Mouse (Mus musculus): ENCODE data around the gene Ubr2.

The Ubr2 gene

GRCm38 (mm10) chr17:47005741-47006405, 4.5 kb downstream of the Ubr2 start:
- peak; percentile 6 for DNase-seq (ENCODE audit: low read depth, low spot score)

GRCm38 (mm10) chr17:47003305-47003704, 7.1 kb downstream of the Ubr2 start:
- DNase-seq (ENCODE audit: low read depth, low spot score): peak; percentile 10

- DNase-seq (ENCODE audit: low read depth, low spot score): no peak
These were observed 8.0 kb downstream of the Ubr2 start for GRCm38 (mm10) chr17:47002401-47002800.

- DNase-seq (ENCODE audit: low read depth, low spot score): no peak
These were observed 11.5 kb downstream of the Ubr2 start for GRCm38 (mm10) chr17:46998840-46999239.

GRCm38 (mm10) chr17:46996484-46996883, 13.9 kb downstream of the Ubr2 start:
- DNase-seq (ENCODE audit: low read depth, low spot score): no peak

GRCm38 (mm10) chr17:46995621-46996020, 14.7 kb downstream of the Ubr2 start:
- DNase-seq (ENCODE audit: low read depth, low spot score): peak; percentile 10

GRCm38 (mm10) chr17:46994641-46995398, 15.5 kb downstream of the Ubr2 start:
- DNase-seq (ENCODE audit: low read depth, low spot score): peak; percentile 89

GRCm38 (mm10) chr17:46993625-46994024, 16.7 kb downstream of the Ubr2 start:
- no peak for DNase-seq (ENCODE audit: low read depth, low spot score)

- no peak for DNase-seq (ENCODE audit: low read depth, low spot score)
These were observed 22.7 kb downstream of the Ubr2 start for GRCm38 (mm10) chr17:46987631-46988030.

GRCm38 (mm10) chr17:46980050-46980449, 30.3 kb downstream of the Ubr2 start:
- DNase-seq (ENCODE audit: low read depth, low spot score): no peak

- peak; percentile 70 for DNase-seq (ENCODE audit: low read depth, low spot score)
These were observed 35.2 kb downstream of the Ubr2 start for GRCm38 (mm10) chr17:46975183-46975582.

GRCm38 (mm10) chr17:46972603-46973002, 37.8 kb downstream of the Ubr2 start:
- DNase-seq (ENCODE audit: low read depth, low spot score): no peak

- DNase-seq (ENCODE audit: low read depth, low spot score): no peak
These were observed 43.5 kb downstream of the Ubr2 start for GRCm38 (mm10) chr17:46966892-46967291.

GRCm38 (mm10) chr17:46963186-46963585, 47.2 kb downstream of the Ubr2 start:
- no peak for DNase-seq (ENCODE audit: low read depth, low spot score)

- no peak for DNase-seq (ENCODE audit: low read depth, low spot score)
These were observed 48.2 kb downstream of the Ubr2 start for GRCm38 (mm10) chr17:46962153-46962552.

- DNase-seq (ENCODE audit: low read depth, low spot score): no peak
These were observed 50.1 kb downstream of the Ubr2 start for GRCm38 (mm10) chr17:46960216-46960615.

- DNase-seq (ENCODE audit: low read depth, low spot score): peak; percentile 32
These were observed 52.3 kb downstream of the Ubr2 start for GRCm38 (mm10) chr17:46958045-46958444.

GRCm38 (mm10) chr17:46946276-46946675, 64.1 kb downstream of the Ubr2 start:
- DNase-seq (ENCODE audit: low read depth, low spot score): no peak

GRCm38 (mm10) chr17:46942421-46942820, 67.9 kb downstream of the Ubr2 start:
- DNase-seq (ENCODE audit: low read depth, low spot score): no peak

- DNase-seq (ENCODE audit: low read depth, low spot score): no peak
These were observed 69.9 kb downstream of the Ubr2 start for GRCm38 (mm10) chr17:46940461-46940860.

GRCm38 (mm10) chr17:46933557-46934348, 76.6 kb downstream of the Ubr2 start:
- DNase-seq (ENCODE audit: low read depth, low spot score): peak; percentile 85

- peak; percentile 95 for DNase-seq (ENCODE audit: low read depth, low spot score)
These were observed 77.4 kb downstream of the Ubr2 start for GRCm38 (mm10) chr17:46932961-46933360.

All from 3T3-L1 (cell line).